Mouse (Mus musculus) stomach, embryonic 16.5 days (tissue): ENCODE data around the gene Serpinb1a. TPM values are rescaled to one million over a fixed set of nuclear protein-coding genes. Genes with fewer than 3 reads are reported as not detected.
A peak's percentile ranks its signal among the peaks of the same experiment; 100 is the strongest.
"Not testable (repeated sequence)": the region's sequence is repeated elsewhere in the genome, so short reads cannot be mapped to it uniquely, and the experiment has no call there.

Source experiments
- ATAC-seq: fragments of 200-750 bp; cut with Nextera tagmentation; 2 replicates; pipeline ENCODE4 v1.8.0; 2017; ENCODE audit warnings: moderate number of reproducible peaks, moderate TSS enrichment; ENCODE audit not compliant: insufficient read depth, low FRiP score
- H3K27ac ChIP-seq: fragments of 300-500 bp; sonication (generic); 2 replicates; pipeline ENCODE4 v1.5.1; 2014; ENCODE audit warnings: low read length
- H3K27me3 ChIP-seq: fragments of 300-500 bp; sonication (generic); 2 replicates; pipeline ENCODE4 v1.6.1; 2014; ENCODE audit warnings: low read length, control low read depth, mixed read lengths; ENCODE audit not compliant: control insufficient read depth, insufficient read depth
- H3K36me3 ChIP-seq: fragments of 300-500 bp; sonication (generic); 2 replicates; pipeline ENCODE4 v1.6.1; 2014; ENCODE audit warnings: low read length; ENCODE audit not compliant: control insufficient read depth, insufficient read depth
- H3K4me1 ChIP-seq: fragments of 300-500 bp; sonication (generic); 2 replicates; pipeline ENCODE4 v1.6.1; 2014; ENCODE audit warnings: low read length, control low read depth, mixed read lengths; ENCODE audit not compliant: control insufficient read depth, insufficient read depth
- H3K4me2 ChIP-seq: fragments of 300-500 bp; sonication (generic); 2 replicates; pipeline ENCODE4 v1.6.1; 2014; ENCODE audit warnings: low read depth, low read length, mixed read lengths
- H3K4me3 ChIP-seq: fragments of 300-500 bp; sonication (generic); replicated peaks from 2 replicates; pipeline ENCODE4 v1.5.1; 2014; ENCODE audit warnings: mild to moderate bottlenecking, low read length
- H3K9ac ChIP-seq: fragments of 300-500 bp; sonication (generic); 2 replicates; pipeline ENCODE4 v1.6.1; 2014; ENCODE audit warnings: low read length
- H3K9me3 ChIP-seq: fragments of 300-500 bp; sonication (generic); replicated peaks from 2 replicates; pipeline ENCODE4 v1.6.1; 2016; ENCODE audit warnings: low read length, control low read depth; ENCODE audit not compliant: control insufficient read depth
- WGBS: fragments of 180-500 bp; shearing (Covaris S2); extraction: QIAGEN DNeasy Blood & Tissue Kit; methylation state at CpG from one replicate; pipeline ENCODE4 v1.1.7; 2014; 5-methylcytosine and 5-hydroxymethylcytosine counted together
- polyA plus RNA-seq: library from polyadenylated mRNA; unstranded; fragments of >200 nt; fragmentation: Nextera tagmentation; extraction: Ambion mirVana; gene quantifications from 2 replicates; pipeline ENCODE4 v1.2.1, GENCODE M21; 2015

Serpinb1a gene
- 93.0 and 101 TPM in 2 replicates for polyA plus RNA-seq

GRCm38 (mm10) chr13:32850668-32851404 lies at the start of gene Serpinb1a:
TSS of gene Serpinb1a (minus strand) at chr13:32851185.
- peak; percentile 67 for ATAC-seq
- peaks cover 26% of the 10 kb centered on the region for H3K4me1 ChIP-seq
- WGBS: 49% methylated on average over 10 of the region's 10 CpGs
- peak within 1 kb of the TSS; percentile 41 for H3K4me2 ChIP-seq
- H3K4me3 ChIP-seq: peak within 1 kb of the TSS; percentile 37
- H3K36me3 ChIP-seq: no peaks in the 10 kb centered on the region
- peak within 1 kb of the TSS; percentile 60 for H3K9ac ChIP-seq
- H3K27me3 ChIP-seq: no peaks in the 10 kb centered on the region
- peak within 1 kb of the TSS; percentile 80 for H3K27ac ChIP-seq
- H3K9me3 ChIP-seq: no peaks in the 10 kb centered on the region

DNA sequence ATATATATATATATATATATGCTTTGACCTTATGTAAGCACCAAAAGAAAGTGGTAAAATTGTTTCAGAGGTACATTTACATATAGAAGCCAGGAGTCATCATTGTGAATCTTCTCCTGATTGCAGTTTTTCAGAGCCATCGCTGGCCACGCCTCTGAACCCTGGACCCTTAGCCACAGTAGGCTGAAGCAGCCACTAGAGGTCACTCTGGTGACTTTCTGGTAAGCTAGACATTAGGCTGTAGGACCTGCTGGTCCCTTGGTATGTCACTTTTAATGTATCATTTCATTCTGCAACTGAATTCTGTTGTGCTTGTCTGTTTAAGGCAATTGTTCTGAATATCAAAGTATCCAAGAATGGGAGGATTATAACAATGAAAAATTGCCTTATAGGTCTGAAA lies 49.7 kb upstream of the Serpinb1a start:
- ATAC-seq: no peak
- Histone ChIP-seq H3K4me1 (0 out of 2 replicates have a peak, but pooled peaks cover 3% of the 10 kb centered on the region), H3K9me3 (no peaks in the 10 kb centered on the region), H3K4me2 (no peak overlapping the region), H3K27ac (no peak overlapping the region), H3K9ac (no peak overlapping the region), H3K4me3 (no peak overlapping the region), H3K27me3 (no peaks in the 10 kb centered on the region), H3K36me3 (no peaks in the 10 kb centered on the region)
- 10% methylated on average over 2 of the region's 2 CpGs for WGBS

- not testable (repeated sequence) for H3K4me1 ChIP-seq
- WGBS: 71% methylated on average over 1 of the region's 2 CpGs
Observed at GRCm38 (mm10) chr13:32899114-32899513, 48.1 kb upstream of the Serpinb1a start.

GRCm38 (mm10) chr13:32898111-32898510 lies 47.1 kb upstream of the Serpinb1a start, which contains the start of gene Serpinb1c:
TSS of gene Serpinb1c (minus strand) at chr13:32898211.
- no peaks in the 10 kb centered on the region for H3K9me3 ChIP-seq
- ATAC-seq: no peak
- H3K9ac ChIP-seq: no peak within 1 kb of the TSS
- WGBS: 82% methylated on average over 2 of the region's 2 CpGs
- H3K4me2 ChIP-seq: no peak within 1 kb of the TSS
- H3K4me1 ChIP-seq: no peaks in the 10 kb centered on the region
- H3K27me3 ChIP-seq: no peaks in the 10 kb centered on the region
- no peaks in the 10 kb centered on the region for H3K36me3 ChIP-seq
- H3K4me3 ChIP-seq: no peak within 1 kb of the TSS
- no peak within 1 kb of the TSS for H3K27ac ChIP-seq

More at GRCm38 (mm10) chr13:32899114-32899513, 48.1 kb upstream of the Serpinb1a start:
- H3K27ac ChIP-seq, H3K36me3 ChIP-seq, H3K4me2 ChIP-seq, H3K4me3 ChIP-seq, H3K27me3 ChIP-seq, ATAC-seq, H3K9me3 ChIP-seq, H3K9ac ChIP-seq: not testable (repeated sequence)

DNA sequence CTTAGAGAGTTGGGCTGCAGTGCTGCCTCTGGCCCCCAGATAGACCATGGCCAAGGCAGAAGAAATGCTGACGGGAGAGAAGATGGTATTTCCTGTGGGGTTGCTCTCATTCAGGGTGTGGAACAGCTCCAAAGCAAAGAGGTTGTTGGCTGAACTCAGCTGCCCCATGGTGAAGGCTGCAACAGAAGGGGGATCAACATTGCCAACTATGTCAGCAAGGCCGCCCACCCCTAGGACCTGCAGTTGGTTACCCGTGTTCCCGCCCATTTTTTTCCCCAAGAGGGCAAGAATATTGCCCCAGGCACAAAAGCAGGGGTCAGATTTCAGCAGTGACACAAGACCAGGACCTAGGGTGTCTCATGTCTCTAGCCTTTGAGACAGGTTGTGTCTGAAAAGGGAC lies 45.9 kb upstream of the Serpinb1a start:
- Histone ChIP-seq H3K4me1 (no peaks in the 10 kb centered on the region), H3K4me3 (no peak overlapping the region), H3K4me2 (no peak overlapping the region), H3K27ac (no peak overlapping the region), H3K36me3 (no peaks in the 10 kb centered on the region), H3K27me3 (no peaks in the 10 kb centered on the region), H3K9ac (no peak overlapping the region), H3K9me3 (no peaks in the 10 kb centered on the region)
- WGBS: 83% methylated on average over 4 of the region's 4 CpGs
- no peak for ATAC-seq

DNA sequence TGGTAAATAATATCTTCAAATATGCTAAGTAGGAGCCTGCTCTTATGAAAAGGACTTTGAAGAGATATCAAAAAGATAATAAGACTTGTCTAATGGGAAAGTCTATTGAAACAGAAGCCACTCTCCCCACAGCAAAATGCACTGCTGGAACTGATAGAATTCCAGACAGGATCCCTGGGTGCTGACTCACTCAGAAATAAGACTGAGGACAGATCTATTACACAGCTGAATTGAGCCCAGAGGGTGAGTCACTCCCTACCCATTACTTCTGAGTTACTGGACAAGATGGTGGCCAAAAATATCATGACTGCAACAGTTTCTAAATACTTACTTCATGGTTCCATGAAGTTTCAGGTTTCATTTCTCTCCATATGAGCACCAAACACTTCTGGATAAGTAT lies 33.8 kb upstream of the Serpinb1a start:
- Histone ChIP-seq H3K27ac (no peak overlapping the region), H3K9ac (no peak overlapping the region), H3K9me3 (no peaks in the 10 kb centered on the region), H3K4me1 (no peaks in the 10 kb centered on the region), H3K4me2 (no peak overlapping the region), H3K36me3 (no peaks in the 10 kb centered on the region), H3K27me3 (no peaks in the 10 kb centered on the region), H3K4me3 (no peak overlapping the region)
- ATAC-seq: no peak

DNA sequence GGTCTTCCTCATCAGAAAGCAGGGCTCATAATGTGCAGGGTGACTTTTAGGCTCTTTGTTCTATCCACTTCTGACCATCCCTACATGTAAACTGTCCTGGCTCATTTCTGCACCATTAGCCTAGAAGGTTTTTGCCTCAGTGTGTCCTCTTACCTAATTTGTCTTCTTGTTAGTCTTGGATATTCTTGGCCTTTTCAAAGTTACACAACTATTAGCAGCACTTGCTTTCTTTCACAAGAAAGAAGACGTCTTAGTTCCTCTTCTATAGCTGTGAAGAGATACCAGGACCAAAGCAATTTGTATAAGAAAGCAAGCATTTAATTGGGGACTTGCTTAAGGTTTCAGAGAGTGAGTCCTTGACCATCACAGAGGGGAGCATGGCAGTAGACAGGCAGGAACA lies 22.9 kb upstream of the Serpinb1a start:
- Histone ChIP-seq H3K4me3 (no peak overlapping the region), H3K9ac (no peak overlapping the region), H3K4me1 (no peaks in the 10 kb centered on the region), H3K4me2 (no peak overlapping the region), H3K9me3 (no peaks in the 10 kb centered on the region), H3K36me3 (no peaks in the 10 kb centered on the region), H3K27me3 (no peaks in the 10 kb centered on the region), H3K27ac (no peak overlapping the region)
- whole genome bisulfite sequencing: 71% methylated on average over 1 of the region's 1 CpGs
- ATAC-seq: no peak

DNA sequence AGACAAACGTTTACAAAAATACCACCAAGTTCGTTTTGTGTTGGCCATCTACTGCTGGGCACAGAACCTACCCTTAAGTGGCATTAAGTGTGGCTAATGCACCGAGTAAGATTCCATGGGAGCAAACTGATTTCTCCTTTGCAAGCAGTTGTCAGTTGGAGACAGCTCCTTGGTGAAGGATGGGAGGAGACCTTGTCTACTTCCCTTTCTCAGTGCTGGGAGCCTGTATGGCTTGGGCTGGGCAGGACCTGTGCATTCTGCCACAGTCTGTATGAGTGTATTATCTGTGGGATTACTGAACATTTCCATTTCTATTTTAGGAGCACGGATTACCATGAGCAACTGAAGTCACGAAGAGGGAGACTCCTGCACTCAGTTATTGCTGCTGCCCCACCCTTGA lies 17.9 kb upstream of the Serpinb1a start:
- Histone ChIP-seq H3K27me3 (no peaks in the 10 kb centered on the region), H3K36me3 (no peaks in the 10 kb centered on the region), H3K4me3 (no peak overlapping the region), H3K9ac (no peak overlapping the region), H3K4me1 (no peaks in the 10 kb centered on the region), H3K9me3 (no peaks in the 10 kb centered on the region), H3K27ac (no peak overlapping the region), H3K4me2 (no peak overlapping the region)
- 65% methylated on average over 5 of the region's 5 CpGs for WGBS
- no peak for ATAC-seq

DNA sequence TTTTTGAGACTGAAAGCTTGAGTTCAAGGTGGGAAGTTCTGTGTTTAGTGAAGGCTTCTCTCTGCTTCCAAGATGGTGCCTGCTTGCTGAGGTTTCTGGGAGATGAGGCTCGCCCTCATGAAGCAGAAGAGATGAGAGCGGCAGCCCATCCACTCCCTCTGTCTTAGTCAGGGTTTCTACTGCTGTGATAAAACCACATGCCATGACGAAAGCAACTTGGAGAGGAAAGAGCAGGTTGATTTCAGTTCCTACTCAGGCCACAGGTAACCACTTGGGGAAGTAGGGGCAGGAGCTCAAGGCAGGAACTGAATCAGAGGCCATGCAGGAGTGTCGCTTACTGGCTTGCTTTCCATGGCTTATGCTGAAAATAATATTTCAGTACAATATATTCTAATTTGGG lies 17.2 kb upstream of the Serpinb1a start:
- H3K27me3 ChIP-seq, ATAC-seq, H3K27ac ChIP-seq, H3K4me1 ChIP-seq, H3K4me3 ChIP-seq, H3K9ac ChIP-seq, H3K9me3 ChIP-seq, H3K36me3 ChIP-seq, H3K4me2 ChIP-seq: not testable (repeated sequence)
- 76% methylated on average over 4 of the region's 4 CpGs for WGBS
